Mouse (Mus musculus) midbrain, embryonic 14.5 days (tissue): ENCODE measurements around the gene Aoc3. TPM values are rescaled to one million over a fixed set of nuclear protein-coding genes. Genes with fewer than 3 reads are reported as not detected.
"Not testable (repeated sequence)": the region's sequence is repeated elsewhere in the genome, so short reads cannot be mapped to it uniquely, and the experiment has no call there.

Experiments used
- ATAC-seq: fragments of 200-750 bp; cut with Nextera tagmentation; 2 replicates; pipeline ENCODE4 v1.8.0; 2017; ENCODE audit warnings: moderate number of reproducible peaks, moderate library complexity; ENCODE audit not compliant: low FRiP score, low TSS enrichment
- DNase-seq: peaks from one replicate; pipeline ENCODE4 v3.0.0-alpha.2; 2015
- H3K27ac ChIP-seq: fragments of 300-500 bp; sonication (generic); replicated peaks from 2 replicates; pipeline ENCODE4 v1.5.1; 2014; ENCODE audit warnings: mild to moderate bottlenecking, low read depth, low read length, moderate library complexity
- H3K27me3 ChIP-seq: fragments of 300-500 bp; sonication (generic); 2 replicates; pipeline ENCODE4 v1.6.1; 2014; ENCODE audit warnings: low read length, control low read depth, mixed read lengths; ENCODE audit not compliant: control insufficient read depth, insufficient read depth
- H3K36me3 ChIP-seq: fragments of 300-500 bp; sonication (generic); 2 replicates; pipeline ENCODE4 v1.6.1; 2014; ENCODE audit warnings: low read length, control low read depth; ENCODE audit not compliant: control insufficient read depth, insufficient read depth
- H3K4me1 ChIP-seq: fragments of 300-500 bp; sonication (generic); 2 replicates; pipeline ENCODE4 v1.6.1; 2014; ENCODE audit warnings: mild to moderate bottlenecking, antibody characterized with exemption, low read length, control low read depth; ENCODE audit not compliant: control insufficient read depth, insufficient read depth
- H3K4me2 ChIP-seq: fragments of 300-500 bp; sonication (generic); 2 replicates; pipeline ENCODE4 v1.6.1; 2014; ENCODE audit warnings: mild to moderate bottlenecking, low read length, moderate library complexity
- H3K4me3 ChIP-seq: fragments of 300-500 bp; sonication (generic); replicated peaks from 2 replicates; pipeline ENCODE4 v1.5.1; 2014; ENCODE audit warnings: low read depth, low read length
- H3K9ac ChIP-seq: fragments of 300-500 bp; sonication (generic); replicated peaks from 2 replicates; pipeline ENCODE4 v1.6.1; 2014; ENCODE audit warnings: mild to moderate bottlenecking, low read length, moderate library complexity
- H3K9me3 ChIP-seq: fragments of 300-500 bp; sonication (generic); 2 replicates; pipeline ENCODE4 v1.6.1; 2016; ENCODE audit warnings: low read length, control low read depth, mixed read lengths; ENCODE audit not compliant: control insufficient read depth
- WGBS: fragments of 180-500 bp; shearing (Covaris S2); extraction: QIAGEN DNeasy Blood & Tissue Kit; methylation state at CpG from one replicate; pipeline ENCODE4 v1.1.7; 2014; 5-methylcytosine and 5-hydroxymethylcytosine counted together
- microRNA-seq: library from miRNA; unstranded; fragments of <30 nt; microRNA quantifications from one replicate; pipeline ENCODE4, GENCODE M21; 2016
- polyA plus RNA-seq: library from polyadenylated mRNA; unstranded; fragments of >200 nt; fragmentation: Nextera tagmentation; extraction: Ambion mirVana; gene quantifications from 2 replicates; pipeline ENCODE4 v1.2.1, GENCODE M21; 2014

Aoc3 gene
- polyA plus RNA-seq, 1 experiment from 2014 or later: 0.04 TPM

DNA sequence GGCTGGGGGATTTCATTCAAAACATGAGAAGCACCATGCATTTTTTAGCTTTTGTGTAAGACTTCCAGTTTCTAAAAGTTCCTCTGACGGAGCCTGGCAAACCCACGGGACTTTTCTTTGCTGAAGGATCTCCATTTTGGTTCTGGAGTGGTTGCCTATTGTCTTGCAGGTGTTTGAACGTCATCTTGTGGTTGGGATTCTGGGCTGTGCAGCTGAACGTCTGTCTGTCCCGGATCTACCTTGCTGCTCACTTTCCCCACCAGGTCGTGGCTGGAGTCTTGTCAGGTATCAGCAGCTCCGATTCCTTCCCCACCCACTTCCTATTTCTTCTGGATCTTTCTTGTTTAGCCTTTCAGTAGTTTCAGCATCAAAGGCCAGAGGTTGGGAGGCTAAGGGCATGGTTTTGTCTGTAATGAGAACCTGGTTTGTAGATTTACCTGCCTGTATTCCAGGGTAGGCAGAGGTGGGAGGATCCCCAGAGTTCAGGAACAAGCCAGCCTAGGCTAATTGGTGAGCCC is 44.1 kb downstream of the Aoc3 start:
- no peaks in the 10 kb centered on the region for H3K9me3 ChIP-seq
- H3K4me1 ChIP-seq: no peaks in the 10 kb centered on the region
- H3K4me3 ChIP-seq: no peak overlapping the region
- ATAC-seq: no peak
- no peaks in the 10 kb centered on the region for H3K27me3 ChIP-seq
- no peak overlapping the region for H3K27ac ChIP-seq
- H3K9ac ChIP-seq: no peak overlapping the region
- WGBS: 75% methylated on average over 7 of the region's 7 CpGs
- no peak for DNase-seq
- H3K36me3 ChIP-seq: no peaks in the 10 kb centered on the region
- no peak overlapping the region for H3K4me2 ChIP-seq

DNA sequence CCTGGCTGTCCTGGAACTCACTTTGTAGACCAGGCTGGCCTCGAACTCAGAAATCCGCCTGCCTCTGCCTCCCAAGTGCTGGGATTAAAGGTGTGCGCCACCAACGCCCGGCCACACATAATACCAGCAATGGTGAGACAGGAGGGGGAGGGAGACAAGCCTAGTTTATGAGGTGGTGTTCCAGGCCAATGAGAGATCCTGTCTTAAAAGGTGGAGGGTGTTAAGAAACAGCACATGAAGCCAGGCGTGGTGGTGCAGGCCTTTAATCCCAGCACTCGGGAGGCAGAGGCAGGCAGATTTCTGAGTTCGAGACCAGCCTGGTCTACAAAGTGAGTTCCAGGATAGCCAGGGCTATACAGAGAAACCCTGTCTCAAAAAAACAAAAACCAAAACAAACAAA is 47.8 kb downstream of the Aoc3 start:
- H3K4me3 ChIP-seq, H3K9ac ChIP-seq, H3K27me3 ChIP-seq, DNase-seq, ATAC-seq, H3K4me2 ChIP-seq, H3K27ac ChIP-seq, H3K4me1 ChIP-seq, H3K36me3 ChIP-seq, H3K9me3 ChIP-seq: not testable (repeated sequence)
- WGBS: 91% methylated on average over 8 of the region's 8 CpGs

DNA sequence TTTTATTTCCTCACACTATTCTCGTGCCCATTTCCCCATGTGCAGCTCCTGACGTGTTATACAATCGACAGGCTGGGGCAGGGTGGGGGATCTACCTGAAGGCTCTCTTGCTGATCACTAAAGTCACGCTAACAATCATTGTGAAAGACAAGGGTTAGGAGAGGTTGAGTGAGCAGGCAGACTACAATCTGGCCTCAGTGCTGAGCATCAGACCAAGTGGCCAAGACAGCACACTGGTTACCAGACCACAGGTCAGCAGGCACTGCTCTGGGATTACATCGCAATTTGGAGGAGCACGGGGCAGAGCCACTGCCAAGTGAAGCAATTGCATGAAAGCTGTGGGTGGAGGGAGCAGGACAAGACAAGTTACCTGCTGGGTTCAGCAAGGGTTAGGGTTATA is 48.5 kb downstream of the Aoc3 start:
- Histone ChIP-seq H3K27me3 (no peaks in the 10 kb centered on the region), H3K4me2 (no peak overlapping the region), H3K4me1 (no peaks in the 10 kb centered on the region), H3K36me3 (no peaks in the 10 kb centered on the region), H3K9ac (no peak overlapping the region), H3K4me3 (no peak overlapping the region), H3K27ac (no peak overlapping the region), H3K9me3 (no peaks in the 10 kb centered on the region)
- no peak for ATAC-seq
- WGBS: 86% methylated on average over 6 of the region's 6 CpGs
- no peak for DNase-seq

DNA sequence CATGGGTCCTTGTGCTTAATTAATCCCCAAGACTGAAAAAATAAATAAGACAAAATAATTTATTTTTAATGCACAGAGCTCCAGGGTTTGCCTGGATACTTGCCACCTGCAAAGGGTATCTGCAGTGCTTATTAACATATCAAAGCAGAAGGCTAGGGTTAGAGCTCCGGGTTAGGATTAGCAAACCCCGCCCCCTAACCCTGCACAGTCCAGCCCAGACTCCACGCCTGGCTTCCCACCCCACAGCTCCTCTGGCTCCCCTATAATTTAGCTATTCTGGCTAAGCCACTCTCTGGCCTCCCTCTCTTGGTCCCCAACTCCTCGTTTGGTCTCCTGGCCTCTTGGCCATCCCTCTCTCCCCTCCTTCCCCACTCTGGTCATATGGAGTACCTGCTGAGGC is 51.4 kb downstream of the Aoc3 start:
- Histone ChIP-seq H3K27ac (no peak overlapping the region), H3K36me3 (no peaks in the 10 kb centered on the region), H3K9me3 (no peaks in the 10 kb centered on the region), H3K4me2 (no peak overlapping the region), H3K4me1 (no peaks in the 10 kb centered on the region), H3K4me3 (no peak overlapping the region), H3K27me3 (no peaks in the 10 kb centered on the region), H3K9ac (no peak overlapping the region)
- 1% methylated on average over 4 of the region's 4 CpGs for WGBS
- peak; percentile 23 for DNase-seq
- ATAC-seq: no peak

Small RNA genes lying within 50 kb of the gene (microRNA-seq; reads per million reads assigned to microRNA genes)
- gene Gm25593: not detected

Other genes with a start within 250 kb of the Aoc3 start
- gene Coasy, start 248.0 kb upstream of the Aoc3 start, polyA plus RNA-seq: 43.6 and 44.4 TPM in 2 replicates
- 92.9 and 100 TPM in 2 replicates for gene Mlx, start 243.3 kb upstream of the Aoc3 start, polyA plus RNA-seq
- gene Psmc3ip, start 235.2 kb upstream of the Aoc3 start, polyA plus RNA-seq: 19.2 and 19.6 TPM in 2 replicates
- gene Retreg3, start 210.7 kb upstream of the Aoc3 start, polyA plus RNA-seq: 13.1 and 26.0 TPM in 2 replicates
- gene Tubg1, start 210.7 kb upstream of the Aoc3 start, polyA plus RNA-seq: 73.3 and 75.5 TPM in 2 replicates
- gene Tubg2, start 174.7 kb upstream of the Aoc3 start, polyA plus RNA-seq: 42.2 and 56.0 TPM in 2 replicates
- gene Cntnap1, start 160.1 kb upstream of the Aoc3 start, polyA plus RNA-seq: 2.3 and 2.8 TPM in 2 replicates
- 8.2 and 8.4 TPM in 2 replicates for gene Plekhh3, start 159.3 kb upstream of the Aoc3 start, polyA plus RNA-seq
- 0.16 TPM in 1 of 2 replicates, not detected in the other for gene Ccr10, start 155.2 kb upstream of the Aoc3 start, polyA plus RNA-seq
- 25.1 and 25.6 TPM in 2 replicates for gene Ezh1, start 104.1 kb upstream of the Aoc3 start, polyA plus RNA-seq
- gene Ramp2, start 84.6 kb upstream of the Aoc3 start, polyA plus RNA-seq: 59.7 and 84.0 TPM in 2 replicates
- gene Vps25, start 76.9 kb upstream of the Aoc3 start, polyA plus RNA-seq: 111 and 134 TPM in 2 replicates
- 4.3 and 5.3 TPM in 2 replicates for gene Wnk4, start 70.0 kb upstream of the Aoc3 start, polyA plus RNA-seq
- 0.38 and 0.55 TPM in 2 replicates for gene Cntd1, start 51.6 kb upstream of the Aoc3 start, polyA plus RNA-seq
- 221 and 243 TPM in 2 replicates for gene Coa3, start 51.5 kb upstream of the Aoc3 start, polyA plus RNA-seq
- gene Becn1, start 28.3 kb upstream of the Aoc3 start, polyA plus RNA-seq: 148 and 193 TPM in 2 replicates
- 101 and 103 TPM in 2 replicates for gene Psme3, start 14.4 kb upstream of the Aoc3 start, polyA plus RNA-seq
- gene Aoc2, start 5.5 kb upstream of the Aoc3 start, polyA plus RNA-seq: 1.3 and 1.7 TPM in 2 replicates
- not detected in 2 replicates for gene G6pc, start 37.0 kb downstream of the Aoc3 start, polyA plus RNA-seq
- gene Aarsd1, start 87.0 kb downstream of the Aoc3 start, polyA plus RNA-seq: 90.7 and 101 TPM in 2 replicates
- 7.5 and 7.6 TPM in 2 replicates for gene Gm27029, start 94.2 kb downstream of the Aoc3 start, polyA plus RNA-seq
- 21.1 and 23.1 TPM in 2 replicates for gene Rundc1, start 94.5 kb downstream of the Aoc3 start, polyA plus RNA-seq
- gene Ptges3l, start 94.7 kb downstream of the Aoc3 start, polyA plus RNA-seq: 1.1 TPM in 2 replicates
- 301 and 329 TPM in 2 replicates for gene Rpl27, start 111.7 kb downstream of the Aoc3 start, polyA plus RNA-seq
- gene Ifi35, start 117.8 kb downstream of the Aoc3 start, polyA plus RNA-seq: 1.5 and 5.9 TPM in 2 replicates
- 58.6 and 72.6 TPM in 2 replicates for gene Rnd2, start 134.4 kb downstream of the Aoc3 start, polyA plus RNA-seq
- 99.9 and 129 TPM in 2 replicates for gene Vat1, start 135.6 kb downstream of the Aoc3 start, polyA plus RNA-seq
- 1.6 and 4.1 TPM in 2 replicates for gene Brca1, start 221.3 kb downstream of the Aoc3 start, polyA plus RNA-seq
- gene Nbr1, start 221.5 kb downstream of the Aoc3 start, polyA plus RNA-seq: 69.2 and 101 TPM in 2 replicates